Mouse (Mus musculus) spleen, postnatal 10 days (tissue): ENCODE data around the gene Xpc.

Source experiments
- DNase-seq, 2 experiments: peaks; one replicate each; pipeline ENCODE4 v3.0.0; 2021 to 2022; ENCODE audit warnings: low spot score in 2 of 2

The Xpc gene

DNA sequence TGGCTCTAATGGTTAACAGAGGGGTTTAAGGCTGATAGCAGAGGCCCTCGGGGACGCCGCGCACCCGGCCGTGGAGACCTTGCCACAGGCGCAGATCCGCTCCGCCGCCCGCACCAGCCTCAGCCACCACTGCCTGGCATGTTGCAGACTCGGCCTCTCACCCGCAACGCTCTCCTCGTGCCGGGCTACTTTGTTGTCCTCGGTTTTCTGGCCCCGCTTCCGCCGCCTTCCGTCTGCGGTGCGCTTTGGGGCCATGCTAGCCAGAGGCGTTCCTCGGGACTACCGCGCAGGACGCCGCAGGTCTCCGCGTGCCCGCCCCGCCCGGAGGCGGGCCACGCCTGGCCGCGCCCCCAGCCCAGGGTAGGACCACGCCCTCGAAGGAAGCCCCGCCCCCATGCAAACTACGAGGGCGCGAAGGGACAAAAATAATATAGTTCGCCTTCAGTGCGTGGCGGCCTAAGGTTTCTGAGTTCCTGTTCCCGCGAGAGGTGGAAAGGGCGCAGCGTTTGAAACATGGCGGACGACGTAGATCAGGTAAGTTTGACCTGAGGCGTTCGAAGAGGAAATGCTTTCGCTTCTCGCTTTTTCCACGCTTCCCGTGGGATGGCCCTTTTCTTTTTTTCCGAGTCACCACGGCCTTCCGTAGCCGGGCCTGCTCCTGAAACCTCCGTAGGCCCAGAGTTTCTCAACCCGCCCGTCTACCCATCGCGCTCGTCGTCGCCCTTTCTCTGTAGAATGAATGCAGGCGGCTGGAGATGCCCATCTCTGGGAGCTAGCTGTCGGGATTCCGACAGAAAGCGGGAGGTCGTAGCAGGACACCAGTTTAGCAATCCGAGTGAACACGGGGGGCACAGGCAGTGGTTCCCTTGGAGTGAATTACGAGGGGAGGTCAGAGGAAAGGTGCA lies at the start of gene Xpc, which contains the start of gene Lsm3:
Xpc (minus strand) TSS at position 344 of the 905 bp plus-strand sequence.
Lsm3 (plus strand) TSS at position 384 of the 905 bp plus-strand sequence.
- peak; percentile 98 to 99 for DNase-seq

DNA sequence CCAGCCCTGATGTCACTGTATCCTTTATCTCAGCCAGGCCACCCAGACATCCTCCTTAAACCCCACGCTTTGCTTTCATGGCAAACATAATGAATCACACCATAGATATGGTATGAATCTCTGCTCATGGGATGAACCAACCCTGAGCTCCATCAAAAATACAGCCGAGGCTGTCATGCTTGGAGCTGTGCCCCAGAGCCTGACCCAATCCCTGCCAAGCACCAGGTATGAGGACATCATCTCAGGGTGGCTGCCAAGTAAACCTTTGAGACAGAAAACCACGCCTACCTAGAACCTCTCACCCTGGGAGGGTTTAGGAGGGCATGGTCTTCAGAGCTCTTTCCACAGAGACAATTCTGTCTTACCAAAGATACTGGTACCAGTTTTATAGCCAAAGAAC lies 47.3 kb upstream of the Xpc start:
- no peak for DNase-seq

DNA sequence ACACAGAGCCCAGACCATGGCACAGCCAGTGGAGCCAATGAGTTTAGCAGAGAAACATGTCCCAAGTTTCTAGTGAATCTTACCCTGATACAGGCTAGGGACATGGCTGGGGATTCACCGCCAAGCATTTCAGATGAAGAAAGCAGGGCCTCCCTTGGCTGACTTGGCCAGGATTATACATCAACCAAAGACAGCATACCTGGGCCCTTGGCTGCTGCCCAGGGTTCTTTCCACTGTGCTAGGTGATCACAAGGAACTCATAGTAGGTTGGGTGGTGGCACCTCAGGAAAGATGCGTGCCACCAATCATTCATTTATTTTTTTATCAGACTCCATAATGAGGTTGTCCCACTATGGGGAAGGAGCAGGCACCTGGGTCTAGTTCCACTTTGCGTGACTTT lies 44.5 kb upstream of the Xpc start:
- no peak for DNase-seq

DNA sequence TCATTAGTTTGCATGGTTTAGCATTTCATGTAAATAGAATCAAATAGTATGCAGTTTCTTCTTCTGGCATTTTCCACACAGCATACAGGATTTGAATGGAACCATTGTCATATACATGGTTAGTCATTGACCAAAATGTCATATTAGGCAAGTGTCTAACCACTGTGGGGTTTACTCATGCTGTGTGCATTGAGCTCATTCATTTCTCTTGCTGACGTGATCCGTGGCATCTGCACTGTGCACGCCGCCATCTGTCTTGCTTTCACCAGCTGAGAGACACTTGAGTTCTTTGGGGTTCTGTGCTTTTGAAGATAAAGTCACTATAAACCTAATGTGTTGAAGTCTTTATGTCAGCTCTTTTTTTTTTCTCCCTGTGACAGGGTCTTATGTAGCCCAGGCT lies 43.7 kb upstream of the Xpc start:
- no peak for DNase-seq

DNA sequence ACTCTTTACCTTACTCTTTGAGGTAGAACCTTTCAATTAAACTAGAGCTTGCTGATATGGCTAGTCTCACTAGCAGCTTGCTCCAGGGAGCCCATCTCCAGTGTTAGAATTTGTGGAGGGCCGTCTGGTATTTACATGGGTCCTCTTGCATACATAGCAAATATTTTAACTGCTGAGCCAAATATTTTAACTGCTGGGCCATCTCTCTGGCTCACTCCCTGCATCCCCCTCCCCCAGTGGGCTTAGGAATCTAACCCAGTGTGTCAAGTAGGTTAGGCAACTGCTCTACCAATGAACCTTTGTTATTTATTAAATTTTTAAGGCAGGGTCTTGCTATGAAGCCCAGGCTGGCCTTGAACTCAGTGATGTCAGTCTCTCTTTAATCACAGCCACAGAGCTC lies 42.9 kb upstream of the Xpc start:
- DNase-seq, result no peak

DNA sequence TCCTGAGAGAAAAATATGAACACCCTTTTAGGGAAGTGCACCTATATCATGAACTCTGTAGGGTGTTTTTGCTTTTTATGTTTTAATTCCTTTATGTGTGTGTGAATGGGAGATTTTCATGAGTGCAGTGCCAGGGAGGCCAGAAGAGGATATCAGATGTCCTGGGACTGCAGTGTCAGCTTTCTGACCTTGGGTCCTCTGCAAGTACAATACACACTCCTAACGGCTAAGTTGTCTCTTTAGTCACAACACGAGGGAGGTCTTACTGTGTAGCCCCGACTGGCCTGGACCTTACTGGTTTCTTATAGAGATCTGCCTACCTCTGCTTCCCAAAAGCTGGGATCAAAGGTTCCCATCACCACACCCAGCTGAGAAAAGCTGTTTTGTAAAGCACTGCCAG lies 37.0 kb upstream of the Xpc start:
- no peak for DNase-seq

DNA sequence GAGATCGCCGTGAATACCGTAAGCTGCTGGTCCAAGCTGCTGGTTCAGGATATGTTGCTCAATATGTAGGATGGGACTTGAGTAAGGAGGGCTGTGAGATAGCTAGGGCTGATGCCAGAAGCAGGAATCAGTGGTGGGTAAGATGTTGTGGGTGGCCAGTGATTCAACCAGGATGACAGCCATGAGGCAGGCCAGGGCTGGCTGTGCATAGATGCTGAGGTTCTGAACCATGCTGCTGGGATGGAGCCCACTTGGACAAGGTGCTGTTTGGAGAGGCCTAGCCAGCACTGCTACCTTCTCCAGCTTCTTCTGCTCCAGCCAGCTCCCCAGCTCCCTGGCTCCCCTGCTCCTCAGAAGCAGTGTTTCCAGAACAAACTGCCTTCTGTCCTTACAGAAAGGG lies 36.0 kb upstream of the Xpc start:
- no peak for DNase-seq

DNA sequence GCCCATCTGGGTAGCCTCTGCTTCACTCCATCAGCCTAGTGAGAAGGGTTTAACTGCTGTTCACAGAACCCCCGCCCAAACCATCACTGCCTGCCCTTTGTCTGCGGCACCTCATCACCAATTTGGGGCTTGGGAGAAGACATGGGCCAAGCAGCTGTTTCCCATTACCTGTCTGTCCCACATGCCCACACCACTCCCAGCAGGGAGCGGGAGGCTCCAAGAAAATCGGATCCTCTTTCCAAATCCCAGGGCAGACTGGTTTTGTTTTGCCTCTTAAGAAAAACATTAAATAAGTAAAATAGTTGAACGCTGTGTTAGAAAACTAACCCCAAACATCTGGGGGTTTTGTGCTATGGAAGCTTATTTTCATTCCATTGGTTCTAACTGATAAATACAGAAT lies 33.9 kb upstream of the Xpc start:
- DNase-seq, result no peak

DNA sequence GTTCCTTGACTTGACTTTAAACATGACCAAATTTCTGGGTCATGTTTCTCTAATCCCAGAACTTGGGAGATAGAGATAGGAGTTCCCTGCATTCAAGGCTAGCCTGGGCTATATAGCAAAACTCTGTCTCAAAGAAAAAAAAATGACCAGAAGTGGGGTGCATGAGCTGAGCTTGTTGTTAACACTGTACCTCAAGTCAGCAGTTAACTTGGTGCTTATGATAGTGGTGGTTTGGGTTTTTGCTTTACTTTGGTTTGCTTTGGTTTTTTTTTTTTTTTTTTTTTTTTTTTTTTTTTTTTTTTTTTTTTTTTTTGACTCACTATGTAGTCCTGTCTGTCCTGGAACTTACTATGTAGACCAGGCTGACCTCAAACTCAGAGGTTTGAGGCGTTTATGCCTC lies 31.6 kb upstream of the Xpc start:
- no peak for DNase-seq

DNA sequence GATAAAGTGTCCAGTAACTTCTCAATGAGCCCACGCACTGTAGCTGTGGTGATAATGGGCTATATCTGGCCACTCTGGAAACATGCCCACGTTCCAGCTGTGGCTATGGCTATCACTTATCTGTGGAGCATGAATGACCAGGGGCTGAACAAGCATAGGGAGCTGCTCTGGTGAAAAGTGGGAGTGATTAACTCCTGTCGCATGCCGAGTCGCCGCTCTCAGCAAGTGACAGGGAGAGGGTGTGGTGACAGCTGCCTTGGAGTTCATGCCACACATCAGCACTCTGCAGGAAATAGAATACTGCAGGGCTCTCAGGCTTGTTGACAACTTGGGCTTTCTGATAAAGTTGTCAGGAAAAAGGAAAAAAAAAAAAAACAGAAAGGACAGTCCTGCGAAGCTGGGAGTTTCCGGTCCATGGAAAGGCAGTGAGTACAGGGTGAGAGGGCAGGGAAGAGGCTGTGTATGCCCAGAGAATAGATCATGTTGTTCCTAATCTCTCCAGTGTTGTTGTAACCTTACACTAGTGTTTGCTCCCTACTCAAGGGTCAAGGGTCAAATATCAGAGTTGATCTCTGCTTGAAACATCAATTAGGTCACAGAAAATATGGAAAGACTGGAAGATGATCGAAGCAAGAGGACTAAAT lies 30.7 kb upstream of the Xpc start:
- no peak for DNase-seq

DNA sequence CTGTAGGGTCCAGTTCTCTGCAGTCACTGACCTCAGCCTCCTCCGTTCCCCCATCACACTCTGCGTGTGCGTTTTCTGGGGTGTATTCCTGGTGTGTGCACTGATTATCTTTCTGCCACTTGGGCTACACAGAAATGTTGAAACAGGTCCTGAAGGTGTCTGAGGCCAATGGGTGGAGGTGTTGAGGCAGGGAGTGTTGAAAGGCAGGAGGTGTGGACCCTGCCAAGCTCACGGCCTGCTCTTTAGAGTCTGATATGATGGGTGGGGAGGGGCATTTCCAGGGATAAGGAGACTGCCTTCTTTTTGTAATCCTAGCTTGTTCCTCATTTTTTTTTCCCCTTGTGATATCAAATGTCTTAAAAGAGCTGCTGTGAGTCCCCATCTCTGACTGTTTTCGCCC lies 27.4 kb upstream of the Xpc start:
- DNase-seq, result no peak

DNA sequence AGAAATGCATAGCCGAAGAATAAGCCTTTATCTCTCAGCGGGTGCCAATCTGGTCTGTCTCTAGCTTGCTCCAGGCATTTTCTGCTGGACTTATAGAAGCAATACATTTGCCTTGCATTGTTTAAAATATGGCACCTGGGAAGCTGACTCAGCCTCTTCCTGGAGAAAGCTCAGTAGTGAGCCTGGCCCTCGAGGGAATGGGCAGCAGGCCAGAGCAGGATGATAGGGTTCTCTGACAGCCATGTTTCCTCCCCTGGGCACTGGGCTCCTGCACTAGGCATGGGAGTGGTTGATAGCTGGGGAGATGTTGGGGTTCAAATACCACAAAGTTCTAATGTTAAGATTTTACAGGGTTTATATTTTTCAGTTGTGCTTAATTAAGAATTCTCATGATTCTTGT lies 25.6 kb upstream of the Xpc start:
- no peak for DNase-seq

DNA sequence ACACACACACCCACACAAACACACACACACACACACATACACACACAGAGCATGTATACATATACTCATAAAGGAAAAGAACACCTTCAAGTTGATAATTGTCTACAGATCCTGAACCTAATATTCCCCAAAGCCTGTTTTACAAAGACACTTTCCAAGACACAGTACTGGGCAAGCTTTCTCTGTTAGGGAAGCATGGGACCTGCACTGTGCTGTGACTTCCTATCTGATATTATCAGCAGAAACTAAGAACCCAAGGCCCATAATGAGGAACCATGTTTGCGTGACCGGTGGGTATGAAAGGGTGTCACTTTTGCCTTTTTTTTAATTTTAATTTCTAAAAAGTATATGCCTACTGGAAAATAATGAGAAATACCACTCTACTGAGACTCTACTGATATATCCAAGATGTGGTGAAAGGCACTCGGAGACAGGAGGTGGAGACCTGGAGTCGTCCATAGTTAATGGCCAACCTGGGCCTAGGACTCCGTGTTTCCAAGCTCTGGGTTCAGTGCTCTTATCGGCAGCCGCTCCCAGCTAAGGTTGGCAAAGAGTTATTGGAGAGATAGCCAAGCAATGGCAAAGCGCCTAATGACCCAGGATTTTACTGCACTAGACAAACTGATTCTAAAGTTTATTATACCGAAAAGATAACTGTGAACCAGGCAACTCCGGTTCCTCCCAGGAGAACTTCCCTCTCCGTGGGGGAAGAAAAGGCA lies 20.5 kb upstream of the Xpc start:
- DNase-seq, result no peak

DNA sequence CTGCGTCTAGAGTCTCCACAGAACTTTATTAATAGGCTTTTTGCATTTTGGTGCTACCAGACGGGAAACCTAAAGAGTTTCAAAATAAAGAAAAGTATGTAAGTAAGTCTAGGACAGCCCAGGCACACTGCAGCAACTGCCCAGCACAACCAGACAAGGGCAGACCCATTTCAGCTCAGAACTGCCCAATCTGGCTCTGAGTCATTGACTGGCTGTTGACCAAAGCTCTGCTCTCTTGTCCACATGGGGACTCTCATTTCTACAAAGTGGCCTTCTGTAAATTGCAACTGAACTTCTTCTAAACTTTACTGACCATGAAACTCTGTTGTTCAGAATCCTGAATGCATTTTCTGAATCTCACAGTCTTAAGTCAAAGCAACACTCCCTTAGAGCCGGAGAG lies 19.5 kb upstream of the Xpc start:
- DNase-seq, result no peak

DNA sequence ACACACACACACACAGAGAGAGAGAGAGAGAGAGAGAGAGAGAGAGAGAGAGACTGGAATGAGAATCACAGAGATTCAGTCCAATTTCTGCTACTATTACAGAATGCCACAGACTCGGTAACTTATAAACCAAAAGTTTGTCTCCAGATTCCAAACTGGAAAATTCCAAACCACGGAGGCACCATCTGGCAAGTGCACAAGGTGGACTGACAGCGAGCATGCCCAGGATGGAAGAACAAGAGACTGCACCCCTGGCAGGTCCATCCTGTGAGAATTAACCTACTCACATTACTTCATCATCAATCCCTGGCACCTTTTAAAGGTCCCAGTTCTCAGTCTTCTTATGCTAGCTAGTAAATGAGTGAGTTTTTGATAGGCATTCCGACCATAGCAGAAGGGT lies 18.6 kb upstream of the Xpc start:
- DNase-seq, result no peak

DNA sequence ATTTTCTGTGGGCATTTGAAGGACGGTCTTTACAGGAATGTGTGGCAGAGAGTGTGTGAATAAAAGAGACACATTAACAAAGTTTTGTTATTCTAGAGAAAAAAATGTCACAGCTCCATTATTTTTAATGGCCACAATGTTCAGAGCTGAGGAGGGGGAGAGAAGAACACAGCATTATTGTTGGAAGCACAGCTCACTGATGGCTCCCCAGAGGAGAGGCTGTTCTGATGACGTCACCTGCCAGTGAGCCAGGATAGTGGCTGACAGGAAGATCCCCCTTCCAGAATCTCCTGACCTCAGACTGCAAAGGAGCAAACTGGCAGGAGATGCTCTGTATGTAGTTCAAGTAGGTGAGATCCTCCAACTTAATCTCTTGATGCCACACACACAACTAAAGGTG lies 18.1 kb upstream of the Xpc start:
- no peak for DNase-seq

DNA sequence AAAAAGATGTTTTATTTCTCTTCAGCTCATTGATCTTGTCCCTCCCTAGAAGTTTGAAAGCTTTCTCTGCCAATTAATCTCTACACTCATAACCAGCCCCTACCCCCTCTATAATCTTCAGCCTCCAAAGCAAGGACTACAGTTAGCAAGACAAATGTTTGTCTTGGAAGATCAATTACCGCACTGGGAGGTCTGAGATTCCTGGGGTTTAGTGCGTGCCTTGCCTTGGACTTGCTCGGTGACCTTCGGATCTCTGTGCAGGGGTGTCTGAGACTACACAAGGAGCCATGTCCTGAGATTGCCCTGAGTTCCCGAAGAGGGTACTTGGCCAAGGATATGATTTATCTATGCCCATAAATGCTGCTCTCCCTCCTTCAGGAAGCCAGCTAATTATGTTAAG lies 17.7 kb upstream of the Xpc start:
- DNase-seq, result no peak

DNA sequence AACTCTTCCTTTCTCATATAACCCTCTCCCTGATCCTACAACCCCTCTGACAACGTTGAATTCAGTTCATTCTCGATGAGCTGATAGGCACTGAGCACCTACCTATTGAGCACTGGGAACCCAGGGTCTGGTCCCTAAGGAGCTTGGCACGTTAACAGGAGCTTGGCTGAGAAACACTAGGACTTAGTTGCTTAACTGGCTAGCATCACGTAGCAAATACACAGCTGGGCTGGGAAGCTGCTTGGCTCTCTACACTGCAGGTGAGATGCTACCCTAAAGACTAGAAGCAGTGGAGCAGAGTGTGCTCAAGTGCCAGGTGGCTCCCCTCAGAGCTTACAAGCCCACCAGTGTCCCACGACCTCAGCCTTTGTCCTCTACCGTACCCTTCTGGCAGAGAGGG lies 17.0 kb upstream of the Xpc start:
- DNase-seq, result no peak

DNA sequence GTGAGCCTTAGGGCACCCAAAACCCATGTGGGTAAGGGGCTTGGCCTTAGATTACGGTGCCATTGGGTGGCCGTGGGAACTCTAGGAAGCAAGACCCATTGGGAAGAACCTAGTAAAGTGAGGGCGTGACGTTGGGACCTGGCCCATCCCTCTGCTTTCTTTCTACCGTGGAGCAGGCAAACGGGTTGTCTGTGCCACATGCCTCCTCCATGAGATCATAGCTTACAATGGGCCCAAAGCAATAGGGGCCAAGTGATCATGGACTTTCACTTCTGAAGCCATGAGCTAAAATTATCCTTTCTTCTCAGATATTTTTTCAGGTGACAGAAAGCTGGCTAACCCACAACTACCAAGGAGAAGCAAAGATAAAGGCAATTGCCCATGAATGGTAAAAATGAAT lies 15.6 kb upstream of the Xpc start:
- no peak for DNase-seq

DNA sequence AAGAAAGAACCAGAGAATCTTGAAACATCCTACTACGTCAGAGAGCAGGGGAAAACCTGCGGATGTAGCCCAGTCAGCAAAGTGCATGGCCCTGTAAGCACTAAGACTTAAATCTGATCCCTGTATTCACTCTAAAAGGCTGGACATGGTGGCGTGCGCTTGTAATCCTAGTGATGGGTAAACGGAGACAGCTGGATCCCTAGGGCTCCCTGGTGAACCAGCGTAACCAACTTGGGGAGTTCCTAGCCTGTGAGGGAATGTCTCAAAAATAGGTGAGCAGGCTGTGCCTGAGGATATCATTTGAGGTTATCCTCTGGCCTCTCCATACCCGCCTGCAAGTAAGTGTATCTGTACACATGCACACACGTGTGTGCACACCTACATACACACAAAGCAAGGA lies 15.0 kb upstream of the Xpc start:
- DNase-seq, result no peak

DNA sequence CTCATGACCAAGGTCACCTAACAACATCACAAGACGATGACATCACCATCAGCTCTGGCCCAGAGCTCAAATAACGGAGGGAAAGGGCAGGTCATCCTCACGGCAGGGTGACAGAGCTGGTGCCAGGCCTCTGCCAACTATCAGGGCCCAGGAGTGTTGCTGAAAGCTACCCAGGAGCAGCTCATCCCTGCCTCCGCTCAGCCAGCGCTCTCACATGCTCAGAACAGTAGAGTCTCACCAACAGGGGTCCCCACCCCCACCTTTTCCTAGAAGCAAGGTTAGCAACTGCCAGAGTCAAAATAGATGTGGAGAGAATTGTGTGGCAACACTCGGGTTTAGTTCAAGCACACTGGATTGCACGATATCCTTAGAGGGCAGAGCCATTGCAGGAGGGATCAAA lies 12.6 kb upstream of the Xpc start:
- no peak for DNase-seq

DNA sequence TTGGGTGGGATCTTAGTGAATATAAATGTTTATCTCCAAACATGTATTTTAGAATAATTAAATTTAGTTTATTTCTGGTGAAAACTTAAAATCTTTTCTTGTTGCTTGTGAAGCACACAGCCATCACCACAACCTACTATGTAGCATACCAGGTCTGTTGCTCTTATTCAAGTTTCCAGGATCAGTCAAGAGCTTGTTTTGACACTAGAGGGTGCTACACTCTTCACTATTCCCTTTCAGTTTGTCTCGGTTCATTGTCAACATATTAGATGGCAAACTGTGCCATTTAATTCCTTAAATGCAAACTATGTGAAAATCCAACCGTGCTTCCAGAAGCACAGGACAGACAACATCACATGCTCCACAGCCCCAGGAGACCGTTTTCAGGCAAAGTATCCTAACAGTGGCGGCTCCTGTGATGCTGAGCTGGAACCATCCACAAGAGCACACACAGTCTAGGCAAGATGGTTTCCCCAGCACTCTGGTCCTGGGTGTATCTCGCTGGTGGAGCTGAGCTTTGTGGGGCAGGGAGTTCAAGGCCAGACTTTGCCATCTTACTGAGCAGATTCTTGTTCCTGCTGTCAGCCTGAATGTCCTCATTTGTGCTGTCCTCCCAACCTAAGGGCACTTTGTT lies 11.7 kb upstream of the Xpc start:
- DNase-seq, result no peak
